Mouse (Mus musculus) limb, embryonic 15.5 days (tissue): ENCODE measurements around the gene Dnajc22. TPM values are rescaled to one million over a fixed set of nuclear protein-coding genes. Genes with fewer than 3 reads are reported as not detected.
A peak's percentile ranks its signal among the peaks of the same experiment; 100 is the strongest.

Source experiments
- ATAC-seq: fragments of 200-750 bp; cut with Nextera tagmentation; 2 replicates; pipeline ENCODE4 v1.8.0; 2017; ENCODE audit warnings: low read depth, moderate TSS enrichment; ENCODE audit not compliant: insufficient number of reproducible peaks, low FRiP score, low TSS enrichment
- H3K27ac ChIP-seq: fragments of 300-500 bp; sonication (generic); 2 replicates; pipeline ENCODE4 v1.5.1; 2015; ENCODE audit warnings: moderate library complexity, mild to moderate bottlenecking, inconsistent platforms
- H3K27me3 ChIP-seq: fragments of 300-500 bp; sonication (generic); 2 replicates; pipeline ENCODE4 v1.6.1; 2015; ENCODE audit warnings: inconsistent platforms
- H3K36me3 ChIP-seq: fragments of 300-500 bp; sonication (generic); 2 replicates; pipeline ENCODE4 v1.6.1; 2015; ENCODE audit warnings: inconsistent platforms
- H3K4me1 ChIP-seq: fragments of 300-500 bp; sonication (generic); 2 replicates; pipeline ENCODE4 v1.6.1; 2015; ENCODE audit warnings: inconsistent platforms
- H3K4me2 ChIP-seq: fragments of 300-500 bp; sonication (generic); 2 replicates; pipeline ENCODE4 v1.6.1; 2015; ENCODE audit warnings: mild to moderate bottlenecking, inconsistent platforms
- H3K4me3 ChIP-seq: fragments of 300-500 bp; sonication (generic); 2 replicates; pipeline ENCODE4 v1.5.1; 2015; ENCODE audit warnings: mild to moderate bottlenecking, inconsistent platforms
- H3K9ac ChIP-seq: fragments of 300-500 bp; sonication (generic); 2 replicates; pipeline ENCODE4 v1.6.1; 2015; ENCODE audit warnings: inconsistent platforms
- H3K9me3 ChIP-seq: fragments of 300-500 bp; sonication (generic); 2 replicates; pipeline ENCODE4 v1.6.1; 2016; ENCODE audit warnings: inconsistent platforms
- WGBS: fragments of 180-500 bp; shearing (Covaris S2); methylation state at CpG from one replicate; pipeline ENCODE4 v1.1.7; 2015; 5-methylcytosine and 5-hydroxymethylcytosine counted together
- polyA plus RNA-seq: library from polyadenylated mRNA; unstranded; fragments of >200 nt; fragmentation: Nextera tagmentation; extraction: Ambion mirVana; gene quantifications from 2 replicates; pipeline ENCODE4 v1.2.1, GENCODE M21; 2015

Gene Dnajc22
- polyA plus RNA-seq, 1 experiment from 2014 or later: 0.86 TPM

GRCm38 (mm10) chr15:99088292-99088691 lies 4.7 kb upstream of the Dnajc22 start:
- Histone ChIP-seq H3K4me1 (peaks cover 19% of the 10 kb centered on the region), H3K27ac (no peak overlapping the region), H3K4me2 (peak overlapping the region; percentile 49), H3K9me3 (no peaks in the 10 kb centered on the region), H3K36me3 (no peaks in the 10 kb centered on the region), H3K9ac (no peak overlapping the region), H3K27me3 (peaks cover 100% of the 10 kb centered on the region), H3K4me3 (peak overlapping the region; percentile 32)
- under 1% methylated on average over 27 of the region's 27 CpGs for WGBS
- ATAC-seq: no peak

- H3K4me2 ChIP-seq: no peak overlapping the region
- no peak overlapping the region for H3K4me3 ChIP-seq
- no peak overlapping the region for H3K9ac ChIP-seq
- no peak for ATAC-seq
- 18% methylated on average over 14 of the region's 14 CpGs for WGBS
- H3K36me3 ChIP-seq: no peaks in the 10 kb centered on the region
- peaks cover 27% of the 10 kb centered on the region for H3K4me1 ChIP-seq
- no peak overlapping the region for H3K27ac ChIP-seq
- H3K27me3 ChIP-seq: peaks cover 100% of the 10 kb centered on the region
- no peaks in the 10 kb centered on the region for H3K9me3 ChIP-seq
Observed at GRCm38 (mm10) chr15:99089069-99089468, 3.9 kb upstream of the Dnajc22 start.

GRCm38 (mm10) chr15:99093291-99094258 lies 605 bp downstream of the Dnajc22 start:
- Histone ChIP-seq H3K36me3 (no peaks in the 10 kb centered on the region), H3K27me3 (peaks cover 96% of the 10 kb centered on the region), H3K4me3 (peak overlapping the region; percentile 41), H3K4me2 (peak overlapping the region; percentile 65), H3K27ac (no peak overlapping the region), H3K4me1 (peaks cover 50% of the 10 kb centered on the region), H3K9me3 (no peaks in the 10 kb centered on the region), H3K9ac (peak overlapping the region; percentile 14; the same call in 1 of the 2 replicates)
- 0 out of 2 replicates have a peak, but pooled peaks have one; percentile 12 for ATAC-seq
- 2% methylated on average over 55 of the region's 56 CpGs for WGBS

- ATAC-seq: no peak
- Histone ChIP-seq H3K27me3 (peaks cover 96% of the 10 kb centered on the region), H3K36me3 (no peaks in the 10 kb centered on the region), H3K9ac (no peak overlapping the region), H3K4me1 (peaks cover 52% of the 10 kb centered on the region), H3K27ac (no peak overlapping the region), H3K4me2 (peak overlapping the region; percentile 29; the same call in 1 of the 2 replicates), H3K9me3 (no peaks in the 10 kb centered on the region), H3K4me3 (no peak overlapping the region)
- 1% methylated on average over 27 of the region's 27 CpGs for WGBS
Observed at GRCm38 (mm10) chr15:99094631-99095270, 1.8 kb downstream of the Dnajc22 start.

- no peaks in the 10 kb centered on the region for H3K36me3 ChIP-seq
- H3K27ac ChIP-seq: no peak overlapping the region
- peaks cover 93% of the 10 kb centered on the region for H3K27me3 ChIP-seq
- no peak for ATAC-seq
- peaks cover 52% of the 10 kb centered on the region for H3K4me1 ChIP-seq
- no peak overlapping the region for H3K4me2 ChIP-seq
- WGBS: 9% methylated on average over 6 of the region's 6 CpGs
- H3K9ac ChIP-seq: no peak overlapping the region
- H3K9me3 ChIP-seq: no peaks in the 10 kb centered on the region
- no peak overlapping the region for H3K4me3 ChIP-seq
Observed at GRCm38 (mm10) chr15:99095356-99095755, 2.4 kb downstream of the Dnajc22 start.

GRCm38 (mm10) chr15:99096061-99096793 lies 3.3 kb downstream of the Dnajc22 start:
- H3K4me1 ChIP-seq: peaks cover 52% of the 10 kb centered on the region
- WGBS: 6% methylated on average over 24 of the region's 24 CpGs
- no peak for ATAC-seq

GRCm38 (mm10) chr15:99096831-99097500 lies 4.0 kb downstream of the Dnajc22 start:
- peak overlapping the region; percentile 80 for H3K4me2 ChIP-seq
- peaks cover 52% of the 10 kb centered on the region for H3K4me1 ChIP-seq
- no peak overlapping the region for H3K27ac ChIP-seq
- H3K36me3 ChIP-seq: no peaks in the 10 kb centered on the region
- ATAC-seq: no peak
- H3K27me3 ChIP-seq: peaks cover 77% of the 10 kb centered on the region
- H3K9ac ChIP-seq: peak overlapping the region; percentile 29
- H3K4me3 ChIP-seq: peak overlapping the region; percentile 42
- WGBS: under 1% methylated on average over 46 of the region's 58 CpGs
- no peaks in the 10 kb centered on the region for H3K9me3 ChIP-seq

More at GRCm38 (mm10) chr15:99096061-99096793, 3.3 kb downstream of the Dnajc22 start:
- peak overlapping the region; percentile 42 for H3K4me3 ChIP-seq
- H3K27ac ChIP-seq: no peak overlapping the region
- peak overlapping the region; percentile 29; the same call in 1 of the 2 replicates for H3K9ac ChIP-seq
- no peaks in the 10 kb centered on the region for H3K9me3 ChIP-seq
- H3K27me3 ChIP-seq: peaks cover 85% of the 10 kb centered on the region
- H3K4me2 ChIP-seq: peak overlapping the region; percentile 80
- H3K36me3 ChIP-seq: no peaks in the 10 kb centered on the region

GRCm38 (mm10) chr15:99097840-99098492 lies 5.0 kb downstream of the Dnajc22 start:
- Histone ChIP-seq H3K27ac (no peak overlapping the region), H3K4me2 (peak overlapping the region; percentile 80), H3K4me1 (peaks cover 52% of the 10 kb centered on the region), H3K9me3 (no peaks in the 10 kb centered on the region), H3K4me3 (peak overlapping the region; percentile 42), H3K9ac (no peak overlapping the region), H3K36me3 (no peaks in the 10 kb centered on the region), H3K27me3 (peaks cover 67% of the 10 kb centered on the region)
- WGBS: under 1% methylated on average over 39 of the region's 39 CpGs
- no peak for ATAC-seq

GRCm38 (mm10) chr15:99098493-99098861 lies 5.5 kb downstream of the Dnajc22 start:
- H3K4me1 ChIP-seq: peaks cover 47% of the 10 kb centered on the region
- H3K4me3 ChIP-seq: peak overlapping the region; percentile 42
- H3K9me3 ChIP-seq: no peaks in the 10 kb centered on the region
- no peak overlapping the region for H3K27ac ChIP-seq
- ATAC-seq: no peak
- H3K4me2 ChIP-seq: peak overlapping the region; percentile 80
- no peak overlapping the region for H3K9ac ChIP-seq
- H3K36me3 ChIP-seq: no peaks in the 10 kb centered on the region
- H3K27me3 ChIP-seq: peaks cover 62% of the 10 kb centered on the region
- WGBS: 4% methylated on average over 9 of the region's 9 CpGs

GRCm38 (mm10) chr15:99099139-99099556 lies 6.2 kb downstream of the Dnajc22 start:
- Histone ChIP-seq H3K4me3 (peak overlapping the region; percentile 42), H3K9me3 (no peaks in the 10 kb centered on the region), H3K27ac (no peak overlapping the region), H3K36me3 (no peaks in the 10 kb centered on the region), H3K27me3 (peaks cover 56% of the 10 kb centered on the region), H3K4me2 (peak overlapping the region; percentile 80), H3K4me1 (peaks cover 42% of the 10 kb centered on the region), H3K9ac (no peak overlapping the region)
- 2% methylated on average over 15 of the region's 15 CpGs for WGBS
- ATAC-seq: peak; percentile 61; the same call in 1 of the 2 replicates

- no peaks in the 10 kb centered on the region for H3K9me3 ChIP-seq
- ATAC-seq: no peak
- H3K4me3 ChIP-seq: no peak overlapping the region
- no peak overlapping the region for H3K27ac ChIP-seq
- peaks cover 36% of the 10 kb centered on the region for H3K4me1 ChIP-seq
- H3K36me3 ChIP-seq: no peaks in the 10 kb centered on the region
- no peak overlapping the region for H3K4me2 ChIP-seq
- H3K27me3 ChIP-seq: peaks cover 50% of the 10 kb centered on the region
- no peak overlapping the region for H3K9ac ChIP-seq
- 54% methylated on average over 3 of the region's 3 CpGs for WGBS
Observed at GRCm38 (mm10) chr15:99099984-99100383, 7.0 kb downstream of the Dnajc22 start.
